Mouse (Mus musculus) lung, adult 2 months (tissue): ENCODE measurements around the gene Zbed4.

ENCODE experiments used
- CTCF ChIP-seq: fragments of 200-500 bp; IDR thresholded peaks from 2 replicates; pipeline ENCODE4 v1.5.1; 2011; ENCODE audit warnings: mild to moderate bottlenecking, low read length, control low read depth; ENCODE audit not compliant: insufficient read depth
- POLR2A ChIP-seq: fragments of 200-500 bp; IDR thresholded peaks from 2 replicates; pipeline ENCODE4 v1.6.1; 2011; ENCODE audit warnings: low read depth, mild to moderate bottlenecking, control low read depth, low read length, borderline replicate concordance; ENCODE audit errors: extremely low read depth

DNA sequence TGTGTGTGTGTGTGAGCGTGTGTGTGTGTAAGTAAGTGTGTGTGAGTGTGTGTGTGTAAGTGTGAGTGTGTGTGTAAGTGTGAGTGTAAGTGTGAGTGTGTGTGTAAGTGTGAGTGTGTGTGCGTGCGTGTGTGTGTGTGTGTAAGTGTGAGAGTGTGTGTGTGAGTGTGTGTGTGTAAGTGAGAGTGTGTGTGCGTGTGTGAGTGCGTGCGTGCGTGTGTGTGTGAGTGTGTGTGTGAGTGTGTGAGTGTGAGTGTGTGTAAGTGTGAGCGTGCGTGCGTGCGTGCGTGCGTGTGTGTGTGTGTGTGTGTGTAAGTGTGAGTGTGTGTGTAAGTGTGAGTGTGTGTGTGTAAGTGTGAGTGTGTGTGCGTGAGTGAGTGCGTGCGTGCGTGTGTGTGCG is 4.3 kb downstream of the Zbed4 start:
- TF ChIP-seq CTCF (no peak), POLR2A (no peak)
